Mouse (Mus musculus) layer of hippocampus, adult 18-20 months (tissue): ENCODE measurements at regions not wholly inside any gene's neighbourhood (a gene's known extent, or its start where the extent isn't known, plus 50 kb on each side); places are given as distances from the start of the nearest gene placed in this dataset.
A peak's percentile ranks its signal among the peaks of the same experiment; 100 is the strongest.

Experiments
- DNase-seq, 2 experiments: peaks; one replicate each; pipeline ENCODE4 v3.0.0; 2022; ENCODE audit warnings: low spot score in 2 of 2

DNA sequence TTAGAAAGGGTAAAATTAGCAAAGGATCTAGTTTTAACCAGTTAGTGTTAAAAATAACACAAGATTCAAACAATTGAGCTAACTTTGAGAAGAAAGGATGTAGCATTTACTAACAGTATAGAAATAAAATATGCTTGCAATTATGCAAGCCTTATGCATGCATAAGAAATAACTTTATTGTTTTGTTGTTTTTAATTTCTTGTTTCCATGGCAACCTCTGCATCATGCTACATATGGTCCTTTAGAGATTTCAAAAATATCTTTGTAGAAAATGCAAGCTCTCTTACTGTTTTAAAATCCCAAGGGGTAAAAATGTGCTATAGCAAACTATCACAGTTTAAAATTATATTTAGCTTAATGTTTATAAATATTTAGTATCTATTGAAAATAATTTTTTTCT is 395.0 kb upstream of the Spock3 start:
- DNase-seq: no peak

DNA sequence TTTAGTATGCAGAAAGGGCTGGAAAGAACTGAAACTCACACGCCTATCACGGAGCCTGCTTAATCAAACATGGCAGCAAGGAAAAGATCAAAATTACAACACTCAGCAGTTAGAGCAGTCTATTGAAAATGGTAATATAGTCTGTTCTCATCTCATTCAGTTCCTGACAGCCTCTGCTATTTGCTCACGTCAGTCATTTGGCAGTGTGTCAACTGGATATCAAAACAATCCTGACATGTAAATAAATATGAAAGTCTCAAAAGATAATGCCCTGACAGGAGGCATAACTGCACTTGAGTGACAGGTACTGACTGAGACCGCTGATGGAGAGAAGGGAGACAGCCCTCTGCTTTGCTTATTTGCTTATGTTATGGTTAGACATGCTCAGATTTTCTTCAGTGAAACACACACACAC is 375.0 kb upstream of the Spock3 start:
- DNase-seq: no peak

DNA sequence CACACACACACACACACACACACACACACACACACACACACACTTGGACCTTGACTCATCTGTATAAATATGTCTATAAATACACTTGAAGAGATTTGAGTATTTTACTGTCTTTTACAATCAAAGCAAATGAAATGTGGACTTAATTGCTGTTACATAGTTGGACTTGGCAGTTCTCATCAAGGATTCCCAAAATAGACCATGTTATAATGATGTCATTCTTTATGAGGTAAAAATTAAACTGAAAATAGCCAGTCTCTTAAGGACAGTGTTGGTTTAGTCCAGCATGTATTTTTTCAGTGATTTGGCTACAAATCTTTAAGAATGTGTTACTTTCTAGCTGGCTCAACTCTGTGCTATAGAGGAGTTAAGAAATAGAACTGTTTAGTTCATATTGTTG is 351.5 kb upstream of the Spock3 start:
- no peak for DNase-seq

DNA sequence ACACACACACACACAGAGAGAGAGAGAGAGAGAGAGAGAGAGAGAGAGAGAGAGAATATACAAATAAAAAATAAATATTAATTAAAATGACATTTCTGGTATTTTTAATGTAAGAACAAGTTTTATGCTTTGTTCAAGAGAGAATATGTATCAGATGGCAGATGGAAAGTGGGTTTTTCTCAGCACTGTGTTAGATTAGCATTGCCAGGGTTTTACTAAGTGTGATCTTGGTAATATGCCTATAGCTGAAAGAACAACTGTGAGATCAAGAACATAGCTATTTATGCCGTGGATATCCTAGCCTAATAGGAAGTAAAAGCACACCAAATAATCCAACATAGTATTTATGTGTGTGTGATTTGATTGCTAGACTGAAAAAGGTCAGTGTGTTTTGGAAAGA is 344.7 kb upstream of the Spock3 start:
- DNase-seq: peak in 1 of 2 experiments; percentile 58

DNA sequence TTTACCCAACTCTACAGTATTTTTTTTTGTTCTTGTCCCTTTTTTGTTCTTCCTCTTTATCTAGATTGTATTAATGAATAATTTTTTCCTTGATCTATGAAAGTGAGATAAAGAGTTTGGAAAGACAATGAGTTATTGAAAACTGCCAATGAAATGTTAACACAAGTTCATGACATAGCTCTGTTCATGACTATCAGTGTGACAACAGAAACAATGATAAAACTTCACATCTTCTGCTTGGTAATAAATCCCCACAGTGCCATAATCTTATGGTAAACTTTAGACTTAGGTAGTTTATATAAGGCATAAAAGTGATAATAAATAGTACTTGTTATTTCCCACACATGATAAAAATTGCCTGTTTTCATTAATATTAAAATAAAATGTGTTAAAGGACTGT is 330.8 kb upstream of the Spock3 start:
- DNase-seq: no peak

DNA sequence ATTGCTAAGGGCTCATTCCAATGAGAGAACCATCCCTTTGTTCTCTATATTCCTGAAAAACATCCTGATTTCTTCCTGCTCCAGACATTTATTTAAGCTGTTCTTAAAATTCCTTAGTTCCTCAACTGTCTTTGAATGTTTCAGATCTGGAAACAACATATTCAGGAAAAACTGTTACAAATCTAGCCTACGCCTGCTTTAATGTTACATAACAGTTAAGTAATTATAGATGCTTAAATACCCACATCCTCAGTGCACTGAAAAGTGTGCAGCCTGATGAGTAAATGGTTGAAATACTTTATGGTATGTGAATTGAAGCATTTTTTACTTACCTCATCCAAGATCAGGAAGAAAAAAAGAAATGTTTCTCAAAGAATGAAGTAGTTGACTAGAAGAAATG is 329.6 kb upstream of the Spock3 start:
- DNase-seq: no peak
